Mouse (Mus musculus): ENCODE results near the gene Mcu.

DNA sequence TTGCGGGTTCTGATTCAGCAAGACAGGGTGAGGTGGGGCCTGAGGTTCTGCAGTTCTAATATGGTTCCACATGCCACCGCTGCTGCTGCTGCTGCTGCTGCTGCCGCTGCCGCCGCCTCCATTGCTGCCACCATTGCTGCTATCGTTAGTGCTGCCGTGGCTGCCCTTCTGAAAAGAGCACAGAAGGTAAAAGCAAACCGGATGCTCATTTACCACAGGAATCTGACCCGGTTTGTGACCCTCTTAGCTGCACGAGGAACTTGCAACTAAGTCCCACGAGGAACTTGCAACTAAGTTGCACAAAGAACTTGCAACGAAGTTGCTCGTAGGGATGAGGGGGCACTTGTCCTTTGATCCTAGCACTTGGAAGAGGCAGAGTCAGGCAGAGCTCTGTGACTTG is 40.3 kb upstream of the Mcu start:
- TF ChIP-seq CHD2 (IDR thresholded peaks at IDR 0.05; ENCODE audit: low read depth, low read length), result no peak
- TF ChIP-seq ZC3H11A (IDR thresholded peaks at IDR 0.05; ENCODE audit: borderline replicate concordance, low read depth, low read length), result no peak
- no peak for TF ChIP-seq HCFC1 (IDR thresholded peaks at IDR 0.05; ENCODE audit: borderline replicate concordance, insufficient read depth, low read length)
- TF ChIP-seq ZNF384 (IDR thresholded peaks at IDR 0.05; ENCODE audit: low read depth, low read length), result no peak
- TF ChIP-seq MAFK (IDR thresholded peaks at IDR 0.05; ENCODE audit: insufficient read depth, low read depth, low read length), result no peak

All from ES-E14 (cell line).